Mouse (Mus musculus) thymus, postnatal 0 days (tissue): ENCODE data around the gene Tssk3. TPM values are rescaled to one million over a fixed set of nuclear protein-coding genes. Genes with fewer than 3 reads are reported as not detected.
"Not testable (repeated sequence)": the region's sequence is repeated elsewhere in the genome, so short reads cannot be mapped to it uniquely, and the experiment has no call there.

Experiments
- DNase-seq: peaks from one replicate; pipeline ENCODE4 v3.0.0-alpha.2; 2015; ENCODE audit warnings: low spot score
- polyA plus RNA-seq: library from polyadenylated mRNA; unstranded; fragments of >200 nt; fragmentation: Nextera tagmentation; extraction: Ambion mirVana; gene quantifications from 2 replicates; pipeline ENCODE4 v1.2.1, GENCODE M21; 2015

The Tssk3 gene
- polyA plus RNA-seq, 1 experiment from 2014 or later = not detected

DNA sequence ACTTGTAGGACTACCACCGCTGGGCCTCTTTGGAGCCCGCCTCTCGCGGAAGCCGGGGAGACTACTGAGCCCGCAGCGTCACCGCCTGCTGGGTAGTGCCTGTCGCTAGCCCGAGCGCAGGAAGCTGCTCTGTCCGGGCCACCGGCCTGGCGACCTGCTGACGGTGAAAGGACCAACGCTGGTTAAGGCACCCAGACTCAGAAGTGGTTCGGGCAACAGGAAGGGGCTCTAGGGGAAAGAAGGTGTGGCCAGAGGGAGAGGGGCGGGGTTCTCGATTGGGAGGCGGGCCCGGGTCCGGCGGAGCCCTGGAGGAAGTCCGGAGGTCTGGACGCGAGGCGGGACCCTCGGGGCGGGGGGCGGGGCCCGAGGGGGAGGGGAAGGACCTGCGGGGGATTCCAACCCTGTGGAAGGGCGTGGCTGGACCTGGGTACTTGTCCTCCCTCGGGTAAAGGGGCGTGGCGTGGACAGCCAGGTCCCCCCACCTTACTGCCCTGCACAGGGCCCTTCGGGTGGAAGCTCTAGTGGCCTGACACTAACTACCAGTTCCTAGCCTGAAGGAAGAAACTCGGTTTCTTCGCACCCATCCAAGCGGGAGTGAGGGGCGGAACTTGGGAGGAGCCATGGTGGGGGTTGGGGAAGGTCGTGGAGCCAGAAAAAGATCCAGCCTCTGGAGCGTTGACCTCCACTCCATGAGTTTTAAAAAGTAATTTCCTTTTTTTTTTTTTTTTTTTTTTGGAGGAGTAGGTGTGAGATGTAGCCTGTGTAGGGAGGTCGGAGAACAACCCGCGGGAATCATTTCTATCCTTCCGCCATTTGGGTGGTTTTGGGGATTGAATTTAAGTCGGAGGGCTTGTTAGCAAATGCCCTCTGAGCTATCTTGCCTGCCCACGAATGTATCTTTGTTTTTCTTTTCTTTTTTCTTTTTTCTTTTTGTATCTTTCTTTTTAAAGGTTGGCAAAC, 10.1 kb upstream of the Tssk3 start:
- peak; percentile 59 for DNase-seq

DNA sequence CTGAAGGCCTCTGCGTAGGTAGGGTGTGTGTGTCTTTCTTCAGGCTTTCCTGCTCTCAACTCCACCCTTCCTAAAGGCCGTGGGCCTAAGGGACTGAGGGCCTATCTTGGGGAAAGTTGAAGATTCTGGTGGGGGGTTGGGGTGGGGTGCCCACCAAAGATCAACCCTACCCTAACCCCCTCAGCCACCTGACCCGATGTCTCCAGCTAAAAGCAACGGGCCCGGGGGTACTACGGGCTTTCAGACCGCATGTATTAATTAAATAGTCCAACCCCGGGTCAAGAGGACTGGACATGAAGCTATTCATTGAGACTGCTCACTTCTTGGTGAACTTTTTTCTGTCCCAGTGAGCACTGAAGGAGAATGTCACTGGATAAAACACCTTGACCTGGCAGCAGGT, 9.2 kb upstream of the Tssk3 start:
- no peak for DNase-seq

DNA sequence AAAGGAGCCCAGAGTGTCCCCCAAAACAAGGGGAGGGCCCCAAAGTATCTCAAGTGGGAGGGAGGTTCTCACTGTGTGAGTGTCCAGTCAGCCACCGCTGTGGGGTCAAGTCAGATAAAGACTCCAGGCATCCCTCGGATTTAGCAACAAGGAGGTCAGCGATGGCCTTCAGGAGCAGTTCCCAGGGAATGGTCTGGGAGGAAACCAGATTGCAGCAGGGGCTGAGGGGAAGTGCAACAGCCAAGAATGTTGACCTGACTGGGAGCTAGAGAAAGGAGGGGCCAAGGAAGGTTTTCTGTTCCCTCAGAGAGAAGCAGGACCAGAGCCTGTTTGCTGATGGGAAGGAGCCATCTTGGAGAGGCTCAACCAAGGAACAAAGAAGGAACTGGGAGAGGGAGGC, 8.1 kb upstream of the Tssk3 start:
- DNase-seq = no peak

DNA sequence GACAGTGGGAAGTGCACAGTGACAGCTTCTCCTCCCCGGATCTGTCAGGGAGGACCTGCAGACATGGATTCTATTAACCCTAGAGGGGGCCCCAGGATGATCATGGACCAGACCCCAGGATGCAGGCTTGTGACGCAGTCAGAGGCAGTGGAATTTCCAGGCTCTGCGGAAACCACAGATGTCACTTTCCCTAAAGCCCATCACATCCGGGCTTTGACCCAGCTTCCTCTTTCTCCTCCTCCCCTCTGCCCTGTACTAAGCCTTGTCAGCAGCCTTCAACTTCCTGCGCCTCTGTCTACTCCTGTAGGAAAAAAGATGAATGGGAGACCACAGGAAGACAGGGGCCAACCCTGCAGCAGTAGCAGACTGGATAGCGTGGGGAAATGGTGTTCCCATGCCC, 5.8 kb upstream of the Tssk3 start:
- peak; percentile 28 for DNase-seq

DNA sequence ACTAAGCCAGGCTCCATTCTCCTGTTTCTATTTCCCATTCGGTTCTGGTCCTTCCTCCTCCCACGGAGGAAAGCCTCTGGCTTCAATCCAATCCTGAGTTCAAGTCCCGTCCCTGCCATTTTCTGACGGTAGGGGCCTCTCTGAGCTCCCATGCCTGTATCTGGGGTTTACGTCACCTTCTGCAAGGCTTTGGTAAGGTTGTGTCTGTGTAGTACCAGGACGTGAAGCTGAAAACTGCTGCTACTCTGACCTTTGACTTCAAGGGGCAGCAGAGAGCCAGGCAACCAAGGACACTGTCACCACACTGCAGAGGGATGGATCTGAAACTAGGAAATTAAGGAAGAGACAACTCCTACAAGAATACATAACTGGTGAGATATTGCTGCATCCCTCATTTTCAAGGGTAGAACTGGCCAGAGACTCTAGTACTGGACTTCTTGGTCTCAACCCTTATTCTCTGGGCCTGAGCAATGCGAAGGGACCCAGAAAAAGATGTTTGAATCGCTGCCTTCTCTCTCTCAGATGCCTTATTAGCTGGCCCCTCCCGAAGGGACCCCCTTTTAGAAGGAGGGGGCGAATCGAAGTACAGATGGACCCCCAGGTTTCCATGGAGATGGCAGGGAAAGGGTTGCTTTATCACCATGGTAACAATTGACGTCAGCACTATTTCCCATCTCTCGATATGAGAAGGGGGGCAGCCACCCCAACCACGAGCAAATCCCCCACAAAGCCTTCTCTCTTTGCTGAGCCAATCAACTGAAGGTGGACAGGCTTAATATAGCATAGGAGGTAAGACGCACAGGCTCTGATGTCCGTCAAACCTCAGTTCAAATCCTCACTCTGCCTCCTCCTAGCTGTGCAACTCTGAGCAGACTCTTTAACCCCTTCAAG, 5.1 kb upstream of the Tssk3 start:
- no peak for DNase-seq

DNA sequence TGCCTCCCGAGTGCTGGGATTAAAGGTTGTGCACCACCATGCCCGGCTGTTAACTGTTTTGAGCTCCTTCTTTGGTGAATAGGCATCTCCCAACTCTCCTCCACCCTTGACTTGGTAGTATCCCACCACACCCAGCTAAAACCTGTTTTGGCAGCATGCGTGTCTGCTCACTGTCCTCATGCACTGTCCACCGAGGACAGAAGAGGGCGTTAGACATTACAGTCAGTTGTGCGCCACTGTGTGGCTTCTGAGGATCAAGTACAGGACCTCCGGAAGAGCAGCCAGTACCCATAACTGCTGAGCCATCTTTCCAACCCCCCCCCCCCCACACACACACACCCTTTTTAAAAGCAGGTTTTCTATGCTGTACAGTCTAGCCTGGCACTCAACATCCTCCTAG, 3.9 kb upstream of the Tssk3 start:
- DNase-seq = no peak

DNA sequence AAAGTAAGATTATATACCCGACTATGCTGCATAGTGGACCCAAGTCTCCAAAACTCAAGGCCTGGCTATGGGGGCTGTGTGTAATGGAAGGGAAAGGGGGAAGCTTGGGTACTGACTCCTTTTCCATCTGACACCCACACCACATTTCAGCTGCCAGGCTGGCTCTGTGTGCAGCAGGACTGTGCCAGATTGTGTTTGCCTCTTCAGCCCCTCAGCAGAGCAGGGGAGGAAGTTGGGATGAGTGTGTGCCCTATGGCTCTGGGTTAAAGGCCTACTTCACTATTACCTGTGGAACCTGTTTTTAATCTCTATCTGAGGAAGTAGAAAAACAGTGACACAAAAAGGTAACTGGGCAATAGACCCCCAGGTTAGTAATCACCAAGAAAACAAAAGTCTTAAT, 9.7 kb downstream of the Tssk3 start:
- DNase-seq = no peak

DNA sequence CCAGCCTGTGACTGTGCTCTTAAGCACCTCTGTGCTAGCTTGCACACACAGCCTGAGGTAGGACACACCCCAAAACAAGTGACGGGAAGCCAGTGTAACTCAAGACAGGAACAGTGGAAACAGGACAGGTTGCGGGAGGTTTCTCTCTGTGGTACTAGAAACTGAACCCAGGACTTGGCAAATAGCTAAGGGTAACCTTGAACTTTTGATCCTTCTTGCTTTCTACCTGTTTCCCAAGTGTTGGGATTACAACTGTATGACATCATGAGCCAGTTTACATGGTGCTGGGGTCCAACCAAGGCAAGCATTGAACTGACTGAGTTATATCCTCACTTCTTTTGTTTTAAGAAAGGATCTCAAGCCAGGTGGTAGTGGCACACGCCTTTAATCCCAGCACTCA, 11.0 kb downstream of the Tssk3 start:
- DNase-seq = no peak

DNA sequence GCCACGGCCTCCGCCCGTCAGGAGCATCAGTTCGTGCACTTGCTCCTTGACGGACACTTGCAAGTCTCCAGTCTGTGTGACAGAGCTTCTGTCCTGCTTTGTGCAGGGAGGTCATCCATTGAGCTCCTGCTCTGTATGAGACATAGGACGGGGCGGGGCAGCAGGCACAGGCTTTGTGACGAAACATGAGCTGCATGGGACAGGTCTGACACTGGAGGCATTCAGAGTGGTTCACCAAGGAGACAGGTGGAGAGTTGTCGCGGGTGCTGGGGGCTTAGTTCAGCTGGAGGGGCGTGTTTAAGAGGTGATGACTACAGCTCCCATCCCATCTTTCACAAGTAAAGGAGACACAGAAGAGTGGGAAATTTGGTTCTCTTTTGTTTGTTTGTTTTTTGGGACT, 14.8 kb downstream of the Tssk3 start:
- DNase-seq = no peak

DNA sequence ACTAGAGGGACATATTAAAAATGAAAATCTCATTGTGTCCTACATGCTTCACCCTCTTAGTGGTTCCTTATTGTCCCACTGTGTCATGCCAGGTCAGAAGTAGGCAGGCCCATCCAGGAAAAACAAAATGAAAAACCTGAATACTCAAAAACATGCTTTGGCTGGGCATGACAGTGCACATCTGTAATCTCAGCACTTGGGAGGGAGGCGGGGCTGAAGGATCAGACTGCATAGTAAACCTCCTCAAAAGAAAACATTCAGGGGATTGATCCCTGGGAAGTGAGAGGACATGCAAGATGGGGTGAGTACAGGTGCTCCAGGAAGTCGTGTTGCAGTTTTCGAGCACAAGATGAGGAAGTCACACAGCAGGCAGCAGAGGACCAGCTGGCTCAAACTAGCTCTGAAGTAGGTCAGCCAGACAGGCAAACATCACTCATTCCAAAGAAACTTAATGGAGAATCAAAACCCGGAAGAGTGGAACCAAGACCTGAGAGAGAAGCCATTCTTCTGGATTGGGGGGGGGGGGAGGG, 26.5 kb downstream of the Tssk3 start:
- DNase-seq = no peak

DNA sequence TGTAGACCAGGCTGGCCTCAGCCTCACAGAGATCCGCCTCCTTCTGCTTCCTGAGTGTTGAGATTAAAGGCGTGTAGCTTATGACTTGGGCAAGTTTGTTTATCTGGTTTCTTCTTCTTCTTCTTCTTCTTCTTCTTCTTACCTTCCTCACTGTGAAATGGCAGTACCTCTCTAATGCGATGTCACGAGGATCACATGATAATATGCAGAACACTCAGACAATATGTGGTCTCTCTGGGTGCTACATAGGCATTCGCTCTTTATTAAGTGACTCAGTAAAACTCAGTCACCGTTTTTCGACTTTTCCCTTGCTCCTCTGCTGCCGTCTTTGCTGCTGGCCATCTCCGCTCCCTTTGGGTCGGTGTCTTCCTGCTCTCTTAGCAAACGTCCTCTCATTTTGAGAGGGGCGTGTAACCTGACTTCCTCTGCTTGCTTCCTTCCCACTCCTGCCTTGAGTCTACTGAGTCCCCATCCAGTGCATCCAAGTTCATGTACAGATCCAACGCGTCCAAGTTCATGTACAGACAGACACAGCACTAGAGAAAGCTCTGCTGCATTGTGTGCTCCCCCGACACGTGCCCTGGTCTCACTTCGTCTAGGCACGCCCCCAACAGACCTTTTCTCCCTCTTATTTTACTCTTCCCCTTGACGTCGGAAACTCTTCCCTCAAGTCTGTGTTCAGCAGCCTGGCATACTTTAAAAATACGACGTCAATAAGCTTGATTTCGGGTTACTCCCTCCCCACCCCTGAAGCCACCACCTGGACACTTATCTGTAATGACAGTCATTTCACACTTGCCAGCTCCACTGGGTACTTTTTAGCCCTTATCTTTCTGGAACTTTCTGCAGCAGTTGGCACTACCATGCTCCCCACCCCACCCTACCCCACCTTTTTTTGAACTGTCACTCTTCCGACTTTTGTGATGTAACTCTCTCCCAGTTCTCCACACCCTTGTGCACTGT, 27.4 kb downstream of the Tssk3 start:
- no peak for DNase-seq

DNA sequence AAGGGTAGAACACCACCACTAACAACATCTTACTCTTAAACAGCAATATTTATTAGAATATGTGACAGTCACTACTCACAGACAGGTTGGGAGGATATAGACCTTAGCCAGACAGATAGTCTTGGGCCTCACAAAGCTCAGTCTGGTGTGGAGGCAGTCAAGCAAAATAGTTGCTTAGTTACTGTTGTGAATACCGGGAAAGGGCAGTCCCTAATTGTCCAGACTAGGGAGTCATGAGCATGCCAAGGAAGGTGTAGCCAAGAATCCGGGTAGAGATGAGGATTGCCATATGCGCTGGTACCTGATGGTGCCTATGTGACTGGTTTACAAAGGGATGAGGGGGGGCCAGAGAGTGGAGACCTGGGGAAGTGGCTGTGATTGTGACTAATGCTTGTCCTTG, 28.7 kb downstream of the Tssk3 start:
- DNase-seq = no peak

DNA sequence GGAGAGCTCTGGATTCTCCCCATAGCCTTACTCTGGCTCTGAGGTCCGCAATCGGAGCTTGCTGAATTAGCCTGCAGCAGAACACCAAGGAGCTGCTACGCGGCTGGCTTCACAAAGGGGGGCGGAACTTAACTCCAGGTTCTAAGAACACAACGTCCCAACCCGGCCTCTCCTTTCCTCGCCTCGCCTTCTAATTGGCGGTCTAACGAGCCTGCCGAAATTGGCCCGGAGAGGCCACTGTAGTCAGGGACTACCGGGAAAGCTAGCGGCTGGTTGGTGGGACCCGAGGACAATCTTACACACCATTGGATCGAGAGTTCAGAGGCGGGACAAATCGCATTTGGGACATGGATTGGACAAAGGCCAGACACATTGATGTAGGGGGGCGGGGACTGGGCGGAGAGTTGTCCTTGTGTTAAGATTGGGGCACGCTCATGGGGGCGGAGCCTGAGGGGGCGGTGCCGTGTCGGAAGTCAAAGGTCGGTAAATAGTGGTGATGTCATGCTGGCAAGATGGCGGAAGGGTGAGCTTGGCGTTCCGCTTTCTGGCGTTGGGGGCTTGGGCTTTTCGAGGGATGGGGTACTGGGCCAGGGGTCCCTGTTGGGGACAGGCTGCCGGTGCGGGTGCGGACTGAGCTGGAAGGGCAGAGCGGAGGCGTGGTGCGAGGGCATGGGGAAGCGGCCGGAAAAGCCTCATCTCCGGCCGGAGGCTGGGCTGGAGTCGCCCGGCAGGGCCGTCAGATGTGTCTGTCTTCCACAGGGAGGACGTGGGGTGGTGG, 29.4 kb downstream of the Tssk3 start, which contains the start of gene Bsdc1:
Gene Bsdc1 (plus strand): TSS at position 399 of the 778 bp plus-strand sequence.
- peak; percentile 100 for DNase-seq

DNA sequence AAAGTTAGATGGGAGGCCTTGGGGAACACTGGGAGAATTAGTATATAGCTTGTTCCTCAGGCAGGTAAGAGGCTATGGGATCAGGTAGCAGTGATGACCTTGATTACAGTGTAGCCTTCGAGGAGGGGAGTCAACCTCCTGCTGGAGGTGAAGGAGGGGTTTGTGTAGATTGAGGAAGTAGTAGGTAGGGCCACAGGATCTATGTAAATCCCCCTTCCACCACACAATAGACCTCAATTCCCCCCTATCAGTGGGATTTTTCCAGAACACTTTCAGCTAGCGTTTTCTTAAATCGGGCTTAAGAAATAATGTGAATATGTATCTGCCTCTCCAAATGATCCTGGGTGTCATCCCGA, 30.0 kb downstream of the Tssk3 start:
- DNase-seq = no peak

DNA sequence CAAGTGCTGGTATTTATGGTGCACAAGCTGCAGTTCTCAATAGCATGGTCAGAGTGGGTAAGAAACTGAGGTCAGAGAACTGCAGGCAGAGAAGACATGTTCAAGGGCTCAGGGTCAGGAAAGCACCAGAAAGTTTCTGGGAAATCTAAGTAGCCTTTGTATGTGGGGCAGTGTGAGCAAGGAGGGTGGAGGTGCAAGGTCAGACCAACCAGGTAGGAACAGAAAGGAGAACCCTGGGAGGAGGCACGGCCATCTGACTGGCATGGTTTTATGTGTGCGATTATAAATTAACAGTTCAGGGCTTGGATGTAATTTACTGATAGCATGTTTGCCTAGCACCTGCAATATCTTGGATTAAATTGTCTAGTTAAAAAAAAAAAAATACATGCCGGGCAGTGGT, 31.1 kb downstream of the Tssk3 start:
- no peak for DNase-seq

DNA sequence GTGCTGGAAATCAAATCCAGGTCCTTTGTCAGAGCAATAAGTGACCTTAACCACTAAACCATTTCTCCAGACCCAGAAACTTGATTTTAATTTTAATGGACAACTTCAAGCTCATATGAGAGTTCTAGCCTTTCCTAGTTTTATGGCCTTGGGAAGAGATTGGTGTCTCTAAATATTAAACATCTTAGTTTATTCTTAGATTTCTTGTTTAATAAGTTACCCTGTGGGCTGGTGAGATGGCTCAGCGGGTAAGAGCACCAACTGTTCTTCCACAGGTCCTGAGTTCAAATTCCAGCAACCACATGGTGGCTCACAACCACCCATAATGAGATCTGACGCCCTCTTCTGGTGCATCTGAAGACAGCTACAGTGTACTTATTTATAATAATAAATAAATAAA, 33.5 kb downstream of the Tssk3 start:
- not testable (repeated sequence) for DNase-seq

DNA sequence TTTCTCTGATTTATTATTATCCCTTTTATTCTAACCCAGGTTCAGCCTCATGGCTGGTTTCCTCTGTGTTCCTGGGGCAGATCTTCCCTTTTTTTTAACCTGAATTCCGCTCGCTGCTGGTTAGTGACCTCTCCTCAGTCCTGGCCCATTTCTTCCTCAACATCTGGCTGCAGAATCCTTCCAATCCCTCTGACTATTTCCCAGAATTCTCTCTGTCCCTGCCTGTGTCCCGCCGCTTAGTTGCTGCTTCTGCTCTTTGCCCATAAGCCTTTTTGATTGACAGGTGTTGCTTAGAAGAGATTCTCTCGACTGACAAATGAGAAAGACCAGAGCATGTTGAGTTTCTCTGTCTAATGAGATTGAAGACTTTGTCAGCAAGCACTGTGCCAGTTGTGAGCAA, 34.7 kb downstream of the Tssk3 start:
- no peak for DNase-seq

DNA sequence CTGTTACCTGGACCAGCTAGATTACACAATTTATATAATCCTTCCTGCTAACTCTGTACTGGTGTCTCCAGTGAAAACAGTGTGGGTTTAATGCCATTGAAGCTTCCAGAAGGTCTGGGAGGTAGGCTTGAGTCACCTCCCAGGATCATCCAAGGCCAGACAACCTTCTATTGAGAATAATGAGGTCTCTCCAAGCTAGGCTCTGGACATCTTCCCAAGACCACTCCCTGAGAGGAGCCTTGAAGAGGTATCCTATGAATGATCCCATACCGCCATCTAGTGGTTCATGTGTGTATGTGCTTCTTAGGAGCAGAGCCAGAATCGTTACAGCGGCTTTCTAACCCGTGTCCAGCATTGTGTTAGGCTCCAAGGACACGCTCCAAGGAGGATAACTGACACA, 35.6 kb downstream of the Tssk3 start:
- DNase-seq = peak; percentile 77

DNA sequence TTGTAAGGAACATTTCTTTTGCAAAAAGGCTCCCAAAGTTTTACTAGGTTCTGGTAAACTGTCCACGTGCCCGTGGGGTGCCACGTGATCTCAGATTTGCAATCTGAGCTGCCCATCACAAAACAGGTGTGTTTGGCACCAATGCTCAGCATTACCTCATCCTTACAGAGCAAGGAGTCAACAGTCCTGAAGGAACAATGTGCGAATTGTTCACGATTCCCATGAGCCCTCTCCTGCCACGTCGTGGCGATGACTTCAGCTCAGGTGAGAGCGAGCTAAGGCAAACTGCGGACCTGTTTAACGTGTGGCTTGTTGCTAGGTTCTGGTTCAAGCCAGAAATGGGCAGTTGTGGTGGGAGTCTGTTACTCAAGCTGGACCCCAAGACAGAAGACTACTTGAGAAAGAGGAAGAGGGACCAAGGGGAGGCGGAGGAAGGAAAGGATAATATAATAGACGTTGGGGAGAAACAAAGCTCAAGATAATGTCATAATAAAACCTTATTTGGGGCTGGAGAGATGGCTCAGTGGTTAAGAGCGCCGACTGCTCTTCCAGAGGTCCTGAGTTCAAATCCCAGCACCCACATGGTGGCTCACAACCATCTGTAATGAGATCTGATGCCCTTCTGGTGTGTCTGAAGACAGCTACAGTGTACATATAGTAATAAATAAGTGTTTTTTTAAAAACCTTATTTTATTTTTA, 39.2 kb downstream of the Tssk3 start:
- no peak for DNase-seq
